In genomic region chr2:154402811-154403210, GRCm38 (mm10) we compare ENCODE assay signal across 8 mouse cellular contexts. TPM values are rescaled to one million over a fixed set of nuclear protein-coding genes. Genes with fewer than 3 reads are reported as not detected.
DNase-seq lines count a peak whose midpoint lies in the region; ATAC-seq and TF ChIP-seq lines count a peak whose summit lies in the region.

No protein-coding gene starts in this region.

- H3K36me3 ChIP-seq in limb, embryonic 12.5 days, result no peaks in the 10 kb centered on the region
- no peaks in the 10 kb centered on the region for H3K36me3 ChIP-seq in limb, embryonic 10.5 days
- H3K36me3 ChIP-seq in limb, embryonic 14.5 days (ENCODE audit: control insufficient read depth, insufficient read depth, low read length), result no peaks in the 10 kb centered on the region

- peak; percentile 31; the same call in 1 of the 2 replicates for TF ChIP-seq CTCF in brain, embryonic 14.5 days (IDR thresholded peaks at IDR 0.05; ENCODE audit: borderline replicate concordance, extremely low read depth, insufficient read depth, insufficient read length)

- no peaks in the 10 kb centered on the region for H3K9me3 ChIP-seq in limb, embryonic 12.5 days
- H3K9me3 ChIP-seq in limb, embryonic 10.5 days (replicated peaks), result no peaks in the 10 kb centered on the region
- H3K9me3 ChIP-seq in limb, embryonic 14.5 days (ENCODE audit: control insufficient read depth, low read length), result no peaks in the 10 kb centered on the region

- no peak for ATAC-seq in limb, embryonic 12.5 days (ENCODE audit: insufficient number of reproducible peaks, insufficient read depth, low FRiP score, low TSS enrichment, low read depth)
- ATAC-seq in limb, embryonic 14.5 days (ENCODE audit: low FRiP score, low read depth), result peak; percentile 62; the same call in 1 of the 2 replicates
- ATAC-seq in megakaryocyte, adult 5-6 weeks (ENCODE audit: poor library complexity, severe bottlenecking), result no peak

- no peak overlapping the region for H3K4me3 ChIP-seq in limb, embryonic 12.5 days (replicated peaks)
- H3K4me3 ChIP-seq in limb, embryonic 10.5 days, result no peak overlapping the region
- H3K4me3 ChIP-seq in limb, embryonic 14.5 days (replicated peaks; ENCODE audit: low read length), result no peak overlapping the region

- peaks cover 26% of the 10 kb centered on the region for H3K4me1 ChIP-seq in limb, embryonic 12.5 days (replicated peaks)
- peaks cover 19% of the 10 kb centered on the region for H3K4me1 ChIP-seq in limb, embryonic 10.5 days
- H3K4me1 ChIP-seq in limb, embryonic 14.5 days (ENCODE audit: control insufficient read depth, insufficient read depth, low read length), result peaks cover 32% of the 10 kb centered on the region

- H3K27ac ChIP-seq in limb, embryonic 12.5 days, result 0 out of 2 replicates have a peak overlapping the region, but pooled peaks have one; percentile 20
- H3K27ac ChIP-seq in limb, embryonic 10.5 days, result no peak overlapping the region
- no peak overlapping the region for H3K27ac ChIP-seq in limb, embryonic 14.5 days (replicated peaks; ENCODE audit: low read depth, low read length)

- WGBS in limb, embryonic 12.5 days, result 30% methylated on average over 7 of the region's 7 CpGs
- WGBS in limb, embryonic 10.5 days, result 76% methylated on average over 7 of the region's 7 CpGs
- WGBS in limb, embryonic 14.5 days, result 2% methylated on average over 7 of the region's 7 CpGs

- no peak overlapping the region for H3K9ac ChIP-seq in limb, embryonic 12.5 days (replicated peaks)
- no peak overlapping the region for H3K9ac ChIP-seq in limb, embryonic 14.5 days (ENCODE audit: low read depth, low read length, severe bottlenecking)

- peaks cover 13% of the 10 kb centered on the region for H3K27me3 ChIP-seq in limb, embryonic 12.5 days
- peaks cover 24% of the 10 kb centered on the region for H3K27me3 ChIP-seq in limb, embryonic 10.5 days (ENCODE audit: low read depth, poor library complexity, severe bottlenecking)
- H3K27me3 ChIP-seq in limb, embryonic 14.5 days (ENCODE audit: control insufficient read depth, insufficient read depth, low read length), result no peaks in the 10 kb centered on the region; the same call in 1 of the 2 replicates

- no peak overlapping the region for H3K4me2 ChIP-seq in limb, embryonic 12.5 days
- no peak overlapping the region for H3K4me2 ChIP-seq in limb, embryonic 14.5 days (replicated peaks; ENCODE audit: low read depth, low read length, severe bottlenecking)

- DNase-seq in limb, embryonic 10.5 days (ENCODE audit: low spot score), result no peak
- peak; percentile 85 for DNase-seq in brain, embryonic 14.5 days (ENCODE audit: low read depth)
- peak; percentile 73 for DNase-seq in heart, postnatal 4 days
- peak; percentile 78 for DNase-seq in limb, embryonic 14.5 days (ENCODE audit: low spot score)
- peak; percentile 88 for DNase-seq in retina, postnatal 1 day
- DNase-seq in layer of hippocampus, postnatal 10 days (ENCODE audit: low spot score in 2 of 2), result no peak

- TF ChIP-seq POLR2A in brain, embryonic 14.5 days (IDR thresholded peaks at IDR 0.05; ENCODE audit: borderline replicate concordance, extremely low read depth, insufficient read depth, insufficient read length, poor library complexity, severe bottlenecking), result no peak
- TF ChIP-seq POLR2A in limb, embryonic 14.5 days (IDR thresholded peaks at IDR 0.05; ENCODE audit: borderline replicate concordance, extremely low read depth, insufficient read depth, insufficient read length), result no peak

RNA-seq across cellular contexts. Expression of gene Snta1, which starts 5.1 kb away (rescaled TPM):
- 7.5 and 8.3 TPM in 2 replicates for polyA plus RNA-seq in limb, embryonic 12.5 days (2016; fragmentation: Nextera tagmentation; extraction: Ambion mirVana)
- 2.8 and 3.2 TPM in 2 replicates for polyA plus RNA-seq in limb, embryonic 10.5 days (2016; fragmentation: Nextera tagmentation; extraction: Ambion mirVana)
- polyA plus RNA-seq in brain, embryonic 14.5 days (2012; rRNA removed), result 9.9 and 11.6 TPM in 2 replicates
- total RNA-seq in heart, postnatal 4 days (2021), result 10 to 100 TPM; 77.0 to 77.8 TPM
- 11.0 and 14.9 TPM in 2 replicates for polyA plus RNA-seq in limb, embryonic 14.5 days (2012; rRNA removed)
- 5.0 and 5.2 TPM in 2 replicates for polyA plus RNA-seq in limb, embryonic 14.5 days (2014; fragmentation: Nextera tagmentation; extraction: Ambion mirVana)
- total RNA-seq in megakaryocyte, adult 5-6 weeks (2015), result 0.22 and 0.62 TPM in 2 replicates
- 1.1 and 1.4 TPM in 2 replicates for total RNA-seq in megakaryocyte, adult 5-6 weeks (2017)
- total RNA-seq in layer of hippocampus, postnatal 10 days (2021), result 10 to 100 TPM; 40.6 to 41.3 TPM

RNA-seq across cellular contexts. Expression of gene Cdk5rap1, which starts 30.0 kb away (rescaled TPM):
- polyA plus RNA-seq in limb, embryonic 12.5 days (2016; fragmentation: Nextera tagmentation; extraction: Ambion mirVana), result 19.2 and 19.4 TPM in 2 replicates
- 15.6 and 20.6 TPM in 2 replicates for polyA plus RNA-seq in limb, embryonic 10.5 days (2016; fragmentation: Nextera tagmentation; extraction: Ambion mirVana)
- 16.5 and 16.6 TPM in 2 replicates for polyA plus RNA-seq in brain, embryonic 14.5 days (2012; rRNA removed)
- 10 to 100 TPM in 1 of 2 experiments, 1 to 10 TPM in 1; 8.7 to 11.2 TPM for total RNA-seq in heart, postnatal 4 days (2021)
- 16.6 and 20.0 TPM in 2 replicates for polyA plus RNA-seq in limb, embryonic 14.5 days (2012; rRNA removed)
- 9.0 and 13.0 TPM in 2 replicates for polyA plus RNA-seq in limb, embryonic 14.5 days (2014; fragmentation: Nextera tagmentation; extraction: Ambion mirVana)
- total RNA-seq in megakaryocyte, adult 5-6 weeks (2015), result 6.5 and 9.8 TPM in 2 replicates
- total RNA-seq in megakaryocyte, adult 5-6 weeks (2017), result 12.9 and 13.5 TPM in 2 replicates
- total RNA-seq in layer of hippocampus, postnatal 10 days (2021), result 10 to 100 TPM; 11.9 to 16.1 TPM

RNA-seq across cellular contexts. Expression of gene Cbfa2t2, which starts 33.5 kb away (rescaled TPM):
- 50.6 and 57.8 TPM in 2 replicates for polyA plus RNA-seq in limb, embryonic 12.5 days (2016; fragmentation: Nextera tagmentation; extraction: Ambion mirVana)
- polyA plus RNA-seq in limb, embryonic 10.5 days (2016; fragmentation: Nextera tagmentation; extraction: Ambion mirVana), result 54.0 and 59.2 TPM in 2 replicates
- polyA plus RNA-seq in brain, embryonic 14.5 days (2012; rRNA removed), result 46.3 and 51.1 TPM in 2 replicates
- 10 to 100 TPM; 33.9 to 34.2 TPM for total RNA-seq in heart, postnatal 4 days (2021)
- 26.4 and 36.0 TPM in 2 replicates for polyA plus RNA-seq in limb, embryonic 14.5 days (2012; rRNA removed)
- 35.7 and 40.0 TPM in 2 replicates for polyA plus RNA-seq in limb, embryonic 14.5 days (2014; fragmentation: Nextera tagmentation; extraction: Ambion mirVana)
- total RNA-seq in megakaryocyte, adult 5-6 weeks (2015), result 13.7 and 19.1 TPM in 2 replicates
- total RNA-seq in megakaryocyte, adult 5-6 weeks (2017), result 7.5 and 22.8 TPM in 2 replicates
- 10 to 100 TPM; 43.6 to 60.6 TPM for total RNA-seq in layer of hippocampus, postnatal 10 days (2021)

Comparison
In these comparisons a context has a peak if more than half of its experiments do, and no peak if none do; other contexts are left out.
1. DNase-seq: peak in brain, embryonic 14.5 days (single experiment), heart, postnatal 4 days (single experiment), limb, embryonic 14.5 days (single experiment) and retina, postnatal 1 day (single experiment); none in limb, embryonic 10.5 days (single experiment) and layer of hippocampus, postnatal 10 days (0 of 2).